In the genomic region with DNA sequence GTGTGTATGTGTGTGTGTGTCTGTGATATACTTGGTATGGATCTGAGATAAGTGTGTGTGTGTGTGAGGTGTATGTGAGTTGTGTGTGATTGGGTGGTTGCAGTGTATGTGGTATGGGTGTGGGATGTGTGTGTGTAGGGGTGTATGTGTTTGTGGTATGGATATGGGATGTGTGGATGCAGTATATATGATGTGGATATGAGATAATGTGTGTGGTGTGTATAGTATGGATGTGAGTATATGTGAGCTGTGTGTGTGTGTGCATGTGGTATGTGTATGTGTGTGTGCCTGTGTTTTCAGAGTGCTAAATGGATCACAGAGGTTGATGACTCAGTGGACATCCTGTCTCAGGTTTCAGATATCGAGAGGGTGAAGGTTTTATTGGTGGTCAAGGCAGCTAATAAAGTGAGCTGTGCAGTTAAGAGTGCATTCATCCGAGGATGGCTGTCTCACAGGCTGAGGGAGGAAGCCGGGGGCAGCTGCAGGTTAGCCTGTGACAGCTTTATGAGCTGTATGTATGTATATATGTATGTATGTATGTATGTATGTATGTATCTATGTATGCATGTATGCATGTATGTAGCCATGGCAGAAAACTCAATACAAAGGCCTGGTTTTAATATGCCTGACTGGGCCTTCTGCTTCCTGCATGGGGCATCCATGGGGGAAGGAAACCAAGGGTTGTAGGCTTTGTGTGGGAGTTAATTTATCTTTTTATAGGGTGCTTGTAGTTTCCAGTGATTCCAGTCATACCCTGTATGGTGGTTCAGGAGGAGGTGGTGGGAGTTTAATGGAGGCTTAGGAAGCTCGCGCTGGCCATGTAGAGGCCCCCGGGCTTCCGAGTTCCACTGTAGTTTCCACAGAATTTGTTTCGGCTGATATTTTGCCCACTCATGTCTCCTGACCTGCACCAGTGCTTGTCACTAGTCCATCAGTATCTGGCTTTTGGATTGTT, we compare ENCODE assay signal across 18 mouse cellular contexts. TPM values are rescaled to one million over a fixed set of nuclear protein-coding genes. Genes with fewer than 3 reads are reported as not detected.
"Had no signal": no experiment of that assay in that cellular context is flagged by ENCODE, and none has a peak within 500 bp of the region (broad histone marks: within the 10 kb centered on the region; RNA-seq: fewer than 3 reads in every experiment).

No protein-coding gene starts in this region.

- ATAC-seq: intestine, postnatal 0 days; liver, postnatal 0 days; midbrain, embryonic 13.5 days had no signal

- DNase-seq: kidney, adult 8-10 months; layer of hippocampus, adult 9-11 months; layer of hippocampus, postnatal 36 days; liver; liver, embryonic 13.5 days; liver, postnatal 0 days; lung, postnatal 14 days; retina, postnatal 1 day; right cerebral cortex, postnatal 4 days; spleen, adult 18-20 months; thymus, adult 18-20 months; thymus, postnatal 14 days had no signal

- H3K27me3 ChIP-seq: liver, embryonic 13.5 days; lung, embryonic 15.5 days; megakaryocyte, embryonic 14.5 days; midbrain, embryonic 13.5 days; neural tube, embryonic 13.5 days had no signal

- H3K9ac ChIP-seq: liver, embryonic 13.5 days; liver, postnatal 0 days; lung, embryonic 15.5 days; midbrain, embryonic 13.5 days; neural tube, embryonic 13.5 days had no signal

- H3K27ac ChIP-seq: liver, embryonic 13.5 days; lung, embryonic 15.5 days; macrophage; midbrain, embryonic 13.5 days; neural tube, embryonic 13.5 days had no signal

- H3K4me3 ChIP-seq: liver, embryonic 13.5 days; lung, embryonic 15.5 days; megakaryocyte, embryonic 14.5 days; midbrain, embryonic 13.5 days; neural tube, embryonic 13.5 days had no signal

- H3K4me2 ChIP-seq: liver, embryonic 13.5 days; lung, embryonic 15.5 days; midbrain, embryonic 13.5 days; neural tube, embryonic 13.5 days had no signal

- H3K4me1 ChIP-seq: liver, embryonic 13.5 days; lung, embryonic 15.5 days; megakaryocyte, embryonic 14.5 days had no signal

- H3K36me3 ChIP-seq: liver, embryonic 13.5 days; lung, embryonic 15.5 days had no signal

- H3K9me3 ChIP-seq: liver, embryonic 13.5 days; lung, embryonic 15.5 days; midbrain, embryonic 13.5 days; neural tube, embryonic 13.5 days had no signal

RNA-seq across cellular contexts. Expression of a gene that starts 14.3 kb away (rescaled TPM):
- polyA plus RNA-seq: macrophage had no signal
